Mouse (Mus musculus) ES-E14 (cell line): ENCODE results near the gene Aadacl3. TPM values are rescaled to one million over a fixed set of nuclear protein-coding genes. Genes with fewer than 3 reads are reported as not detected.

Source experiments
- DNase-seq: peaks from one replicate; pipeline ENCODE4 v3.0.0-alpha.2; 2013; ENCODE audit warnings: low read depth, low spot score
- H3K27ac ChIP-seq: 2 replicates; pipeline ENCODE4 v1.5.1; 2012; ENCODE audit warnings: low read depth, mild to moderate bottlenecking, low read length, moderate library complexity, mixed read lengths; ENCODE audit not compliant: poor library complexity, insufficient read depth, severe bottlenecking
- H3K36me3 ChIP-seq: 2 replicates; pipeline ENCODE4 v1.6.1; 2012; ENCODE audit warnings: mild to moderate bottlenecking, low read length, moderate library complexity, mixed read lengths; ENCODE audit not compliant: control insufficient read depth, poor library complexity, insufficient read depth, severe bottlenecking
- H3K4me1 ChIP-seq, 2 experiments: fragments of 150-350 bp in 1 of 2; sonication (generic) in 1 of 2; 2 replicates each; pipeline ENCODE4 v1.6.1; 2012; ENCODE audit warnings: low read length in 2 of 2, mild to moderate bottlenecking in 1 of 2, mixed read lengths in 1 of 2; ENCODE audit not compliant: control insufficient read depth in 2 of 2, insufficient read depth in 2 of 2, poor library complexity in 1 of 2
- H3K4me3 ChIP-seq, 2 experiments: fragments of 150-350 bp in 1 of 2; sonication (generic) in 1 of 2; 2 replicates each; pipeline ENCODE4 v1.5.1; 2012; ENCODE audit warnings: low read length in 2 of 2, low read depth in 1 of 2, mild to moderate bottlenecking in 1 of 2, mixed read lengths in 1 of 2; ENCODE audit not compliant: insufficient read depth in 1 of 2, poor library complexity in 1 of 2, severe bottlenecking in 1 of 2
- H3K9ac ChIP-seq: 2 replicates; pipeline ENCODE4 v1.6.1; 2012; ENCODE audit warnings: low read depth, mild to moderate bottlenecking, low read length, mixed read lengths; ENCODE audit not compliant: poor library complexity, insufficient read depth, severe bottlenecking
- H3K9me3 ChIP-seq: fragments of 150-350 bp; sonication (generic); 2 replicates; pipeline ENCODE4 v1.6.1; 2012; ENCODE audit warnings: low read depth, mild to moderate bottlenecking, low read length; ENCODE audit not compliant: control insufficient read depth, insufficient read depth
- CHD2 ChIP-seq: IDR thresholded peaks from 2 replicates; pipeline ENCODE4 v1.6.1; 2014; ENCODE audit warnings: mild to moderate bottlenecking, low read depth, low read length, inconsistent platforms
- HCFC1 ChIP-seq: IDR thresholded peaks from 2 replicates; pipeline ENCODE4 v1.6.1; 2012; ENCODE audit warnings: low read length, inconsistent platforms, borderline replicate concordance; ENCODE audit not compliant: insufficient read depth
- MAFK ChIP-seq: IDR thresholded peaks from 2 replicates; pipeline ENCODE4 v1.6.1; 2014; ENCODE audit warnings: mild to moderate bottlenecking, low read depth, low read length, inconsistent platforms; ENCODE audit not compliant: insufficient read depth
- ZC3H11A ChIP-seq: IDR thresholded peaks from 2 replicates; pipeline ENCODE4 v1.6.1; 2012; ENCODE audit warnings: low read depth, mild to moderate bottlenecking, inconsistent platforms, low read length, borderline replicate concordance
- ZNF384 ChIP-seq: IDR thresholded peaks from 2 replicates; pipeline ENCODE4 v1.6.1; 2012; ENCODE audit warnings: low read depth, low read length, inconsistent platforms
- in situ Hi-C, 2 experiments: fragments of 600-800 bp; cut with MboI; formaldehyde crosslinking; loops; one replicate each; pipeline ENCODE4 v1.15.1; 2025; ENCODE audit warnings: low sequenced_read_pairs in 2 of 2, inconsistent platforms in 1 of 2; ENCODE audit not compliant: unreplicated experiment in 2 of 2
- total RNA-seq: library from RNA; depleted of rRNA; stranded (reverse); fragments of 300-350 nt; gene quantifications from 2 replicates; pipeline ENCODE4 v1.2.3, GENCODE M21; 2012

Gene Aadacl3
- total RNA-seq, 1 experiment = not detected

DNA sequence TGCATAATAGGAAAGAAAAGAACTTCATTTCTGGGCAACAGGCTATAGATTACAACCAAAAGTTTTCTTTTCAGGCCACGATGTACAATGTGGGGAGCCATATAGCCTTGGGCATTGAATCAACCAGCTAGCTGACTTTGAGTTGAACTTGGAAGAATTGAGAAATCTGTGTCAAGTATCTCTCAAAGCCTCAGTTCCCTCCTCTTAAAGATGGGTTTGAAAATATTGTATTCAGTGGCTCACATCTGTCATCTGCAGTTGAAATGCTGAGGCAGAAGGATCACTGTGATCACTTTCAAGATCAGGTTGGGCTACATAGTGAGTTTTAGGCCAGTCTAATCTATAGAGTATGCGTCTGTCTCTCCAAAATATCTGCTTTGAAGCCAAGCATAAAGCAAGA lies 10.3 kb downstream of the Aadacl3 start, which contains the start of gene Gm9944:
Gene Gm9944 (minus strand): TSS at position 101 of the 400 bp plus-strand sequence.
- Histone ChIP-seq H3K4me1 (no peaks in the 10 kb centered on the region), H3K36me3 (no peaks in the 10 kb centered on the region), H3K4me3 (no peak within 1 kb of the TSS), H3K9me3 (no peaks in the 10 kb centered on the region), H3K27ac (no peak within 1 kb of the TSS), H3K9ac (no peak within 1 kb of the TSS)
- TF ChIP-seq CHD2 (no peak), ZC3H11A (no peak), MAFK (no peak), ZNF384 (no peak), HCFC1 (no peak)
- no peak for DNase-seq
- in situ Hi-C loops = no loop called here

DNA sequence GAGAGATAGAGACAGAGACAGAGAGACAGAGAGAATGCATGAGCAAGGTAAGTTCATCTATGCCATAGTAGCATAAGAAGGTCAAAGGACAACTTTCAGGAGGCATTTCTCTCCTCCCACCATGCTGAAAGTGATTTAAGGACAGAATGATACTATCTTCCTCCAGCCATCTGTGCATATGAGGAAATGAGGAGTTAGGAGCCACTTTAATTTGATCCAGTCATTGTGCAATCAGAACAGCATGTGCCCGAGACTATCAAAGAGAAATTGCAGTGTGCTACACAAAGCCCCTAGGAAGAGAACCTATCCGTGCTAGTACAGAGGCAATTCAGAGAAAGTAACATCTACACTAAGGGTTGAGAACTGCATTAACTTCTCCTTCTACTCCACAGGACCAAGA lies 15.0 kb downstream of the Aadacl3 start:
- in situ Hi-C loops = no loop called here
- Histone ChIP-seq H3K4me1 (no peaks in the 10 kb centered on the region), H3K4me3 (no peak overlapping the region), H3K9me3 (no peaks in the 10 kb centered on the region), H3K9ac (no peak overlapping the region), H3K27ac (no peak overlapping the region), H3K36me3 (no peaks in the 10 kb centered on the region)
- TF ChIP-seq CHD2 (no peak), ZC3H11A (no peak), MAFK (no peak)
- no peak for DNase-seq

DNA sequence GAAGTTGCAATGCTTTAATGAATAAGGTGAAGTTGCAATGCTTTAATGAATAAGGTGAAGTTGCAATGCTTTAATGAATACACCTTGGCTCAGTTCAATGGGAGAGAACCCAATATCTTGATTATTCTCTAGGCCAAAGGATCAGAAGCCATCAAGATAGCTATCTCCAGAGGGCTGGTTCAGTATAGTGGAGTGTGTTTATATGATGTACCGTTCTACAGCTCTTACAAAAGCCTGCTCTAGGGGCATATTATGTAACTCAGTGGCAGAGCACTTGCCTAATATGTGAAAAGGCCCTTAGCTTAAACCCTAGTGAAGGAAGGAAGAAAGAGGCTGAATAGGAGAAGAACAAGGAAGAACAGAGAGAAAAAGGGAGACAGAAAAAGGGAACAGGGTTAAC lies 22.0 kb downstream of the Aadacl3 start:
- TF ChIP-seq CHD2 (no peak), HCFC1 (no peak), ZNF384 (no peak), ZC3H11A (no peak), MAFK (no peak)
- Histone ChIP-seq H3K9ac (no peak overlapping the region), H3K4me1 (no peaks in the 10 kb centered on the region), H3K36me3 (no peaks in the 10 kb centered on the region), H3K4me3 (no peak overlapping the region), H3K27ac (no peak overlapping the region), H3K9me3 (no peaks in the 10 kb centered on the region)
- no peak for DNase-seq
- in situ Hi-C loops = no loop called here

DNA sequence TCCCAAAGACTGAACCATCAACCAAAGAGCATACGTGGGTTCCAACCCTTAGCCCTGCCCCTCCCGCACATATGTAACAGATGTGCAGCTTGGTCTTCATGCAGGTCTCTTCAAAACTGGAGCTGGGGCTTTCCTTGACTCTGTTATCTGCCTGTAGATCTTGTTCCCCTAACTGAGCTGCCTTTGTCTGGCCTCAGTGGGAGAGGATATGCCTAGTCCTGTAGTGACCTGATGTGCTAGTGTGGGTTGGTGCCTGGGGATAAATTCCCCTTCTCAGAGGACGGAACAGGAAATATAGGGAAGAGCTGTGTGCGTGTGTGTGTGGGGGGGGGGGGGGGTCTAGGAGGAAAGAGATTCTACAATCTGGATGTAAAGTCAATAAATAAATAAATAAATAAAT lies 22.5 kb downstream of the Aadacl3 start:
- H3K27ac ChIP-seq = no peak overlapping the region
- no peak overlapping the region for H3K9ac ChIP-seq
- H3K4me1 ChIP-seq = no peaks in the 10 kb centered on the region
- in situ Hi-C loops = no loop called here
- H3K4me3 ChIP-seq = no peak overlapping the region
- H3K36me3 ChIP-seq = no peaks in the 10 kb centered on the region
- TF ChIP-seq MAFK (no peak), CHD2 (no peak), HCFC1 (no peak), ZNF384 (no peak), ZC3H11A (no peak)
- H3K9me3 ChIP-seq = no peaks in the 10 kb centered on the region
- no peak for DNase-seq

DNA sequence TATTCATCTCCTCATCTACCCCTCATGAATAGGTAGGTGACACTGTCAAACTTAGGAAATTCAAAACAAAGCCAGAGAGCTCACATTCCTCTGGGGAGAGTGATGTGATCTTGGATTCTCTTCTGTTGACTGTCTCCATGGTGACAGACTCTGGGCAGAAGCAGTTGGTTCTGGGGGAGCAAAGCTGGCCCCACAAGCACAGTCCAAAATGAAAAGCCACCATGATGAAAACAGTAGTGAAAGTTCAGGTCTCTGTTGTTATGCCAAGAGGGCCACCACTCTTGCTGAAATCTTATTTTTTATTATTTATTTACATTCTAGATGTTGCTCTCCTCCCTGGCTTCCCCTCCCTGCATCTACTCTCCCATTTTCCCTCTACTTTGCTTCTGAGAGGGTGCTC lies 24.9 kb downstream of the Aadacl3 start, which contains the start of gene 1700012P22Rik:
Gene 1700012P22Rik (minus strand): TSS at position 101 of the 400 bp plus-strand sequence.
- H3K4me3 ChIP-seq = no peak within 1 kb of the TSS
- H3K36me3 ChIP-seq = no peaks in the 10 kb centered on the region
- no peak for DNase-seq
- no peak within 1 kb of the TSS for H3K9ac ChIP-seq
- in situ Hi-C loops = no loop called here
- no peaks in the 10 kb centered on the region for H3K4me1 ChIP-seq
- TF ChIP-seq ZC3H11A (no peak), HCFC1 (no peak), MAFK (no peak), CHD2 (no peak), ZNF384 (no peak)
- no peaks in the 10 kb centered on the region for H3K9me3 ChIP-seq
- H3K27ac ChIP-seq = no peak within 1 kb of the TSS
